Mouse (Mus musculus) midbrain, embryonic 16.5 days (tissue): ENCODE measurements at regions not wholly inside any gene's neighbourhood (a gene's known extent, or its start where the extent isn't known, plus 50 kb on each side); places are given as distances from the start of the nearest gene placed in this dataset.

ENCODE experiments used
- ATAC-seq: fragments of 200-750 bp; cut with Nextera tagmentation; 2 replicates; pipeline ENCODE4 v1.8.0; 2017; ENCODE audit warnings: moderate TSS enrichment
- H3K27ac ChIP-seq: fragments of 300-500 bp; sonication (generic); 2 replicates; pipeline ENCODE4 v1.5.1; 2014; ENCODE audit warnings: mild to moderate bottlenecking, low read length, mixed read lengths
- H3K27me3 ChIP-seq: fragments of 300-500 bp; sonication (generic); 2 replicates; pipeline ENCODE4 v1.6.1; 2014; ENCODE audit warnings: low read depth, low read length, mixed read lengths; ENCODE audit not compliant: control insufficient read depth, insufficient read depth
- H3K36me3 ChIP-seq: fragments of 300-500 bp; sonication (generic); 2 replicates; pipeline ENCODE4 v1.6.1; 2014; ENCODE audit warnings: mild to moderate bottlenecking, low read length, moderate library complexity, mixed read lengths; ENCODE audit not compliant: control insufficient read depth, insufficient read depth
- H3K4me1 ChIP-seq: fragments of 300-500 bp; sonication (generic); 2 replicates; pipeline ENCODE4 v1.6.1; 2014; ENCODE audit warnings: mild to moderate bottlenecking, low read length, mixed read lengths; ENCODE audit not compliant: control insufficient read depth, insufficient read depth
- H3K4me2 ChIP-seq: fragments of 300-500 bp; sonication (generic); 2 replicates; pipeline ENCODE4 v1.6.1; 2014; ENCODE audit warnings: mild to moderate bottlenecking, low read length, mixed read lengths
- H3K4me3 ChIP-seq: fragments of 300-500 bp; sonication (generic); 2 replicates; pipeline ENCODE4 v1.5.1; 2014; ENCODE audit warnings: low read depth, mild to moderate bottlenecking, low read length, moderate library complexity, mixed read lengths
- H3K9ac ChIP-seq: fragments of 300-500 bp; sonication (generic); 2 replicates; pipeline ENCODE4 v1.6.1; 2014; ENCODE audit warnings: low read depth, low read length, mixed read lengths
- H3K9me3 ChIP-seq: fragments of 300-500 bp; sonication (generic); replicated peaks from 2 replicates; pipeline ENCODE4 v1.6.1; 2014; ENCODE audit warnings: mild to moderate bottlenecking, low read length, mixed read lengths; ENCODE audit not compliant: control insufficient read depth, poor library complexity, severe bottlenecking
- WGBS: fragments of 180-500 bp; shearing (Covaris S2); extraction: QIAGEN DNeasy Blood & Tissue Kit; methylation state at CpG from one replicate; pipeline ENCODE4 v1.1.7; 2014; 5-methylcytosine and 5-hydroxymethylcytosine counted together

- WGBS, result 75% methylated on average over 5 of the region's 5 CpGs
- Histone ChIP-seq H3K4me2 (no peak overlapping the region), H3K27me3 (no peaks in the 10 kb centered on the region), H3K4me3 (no peak overlapping the region), H3K27ac (no peak overlapping the region), H3K9ac (no peak overlapping the region), H3K9me3 (no peaks in the 10 kb centered on the region), H3K4me1 (no peaks in the 10 kb centered on the region), H3K36me3 (no peaks in the 10 kb centered on the region)
- no peak for ATAC-seq
Observed at GRCm38 (mm10) chr6:93623541-93623940, 660.2 kb downstream of the Magi1 start.

GRCm38 (mm10) chr6:93616926-93617325 lies 666.8 kb downstream of the Magi1 start:
- Histone ChIP-seq H3K27me3 (no peaks in the 10 kb centered on the region), H3K36me3 (no peaks in the 10 kb centered on the region), H3K27ac (no peak overlapping the region), H3K4me2 (no peak overlapping the region), H3K9me3 (no peaks in the 10 kb centered on the region), H3K4me1 (no peaks in the 10 kb centered on the region), H3K9ac (no peak overlapping the region), H3K4me3 (no peak overlapping the region)
- ATAC-seq, result no peak

GRCm38 (mm10) chr6:93600376-93600775 lies 657.1 kb upstream of the Adamts9 start:
- Histone ChIP-seq H3K4me1 (no peaks in the 10 kb centered on the region), H3K27ac (no peak overlapping the region), H3K36me3 (no peaks in the 10 kb centered on the region), H3K27me3 (no peaks in the 10 kb centered on the region), H3K9ac (no peak overlapping the region), H3K9me3 (no peaks in the 10 kb centered on the region), H3K4me2 (no peak overlapping the region), H3K4me3 (no peak overlapping the region)
- ATAC-seq, result no peak
- 95% methylated on average over 2 of the region's 2 CpGs for WGBS

- no peak overlapping the region for H3K4me3 ChIP-seq
- no peaks in the 10 kb centered on the region for H3K27me3 ChIP-seq
- no peaks in the 10 kb centered on the region for H3K36me3 ChIP-seq
- no peak overlapping the region for H3K27ac ChIP-seq
- H3K9ac ChIP-seq, result no peak overlapping the region
- ATAC-seq, result no peak
- H3K9me3 ChIP-seq, result no peaks in the 10 kb centered on the region
- WGBS, result 72% methylated on average over 3 of the region's 3 CpGs
- H3K4me2 ChIP-seq, result no peak overlapping the region
- no peaks in the 10 kb centered on the region for H3K4me1 ChIP-seq
Observed at GRCm38 (mm10) chr6:93599371-93599770, 656.1 kb upstream of the Adamts9 start.

- no peaks in the 10 kb centered on the region for H3K9me3 ChIP-seq
- H3K27me3 ChIP-seq, result no peaks in the 10 kb centered on the region
- H3K27ac ChIP-seq, result no peak overlapping the region
- H3K4me3 ChIP-seq, result no peak overlapping the region
- no peak for ATAC-seq
- no peaks in the 10 kb centered on the region for H3K4me1 ChIP-seq
- WGBS, result 69% methylated on average over 2 of the region's 2 CpGs
- no peaks in the 10 kb centered on the region for H3K36me3 ChIP-seq
- no peak overlapping the region for H3K9ac ChIP-seq
- no peak overlapping the region for H3K4me2 ChIP-seq
Observed at GRCm38 (mm10) chr6:93589935-93590334, 646.6 kb upstream of the Adamts9 start.

GRCm38 (mm10) chr6:93586871-93587270 lies 643.6 kb upstream of the Adamts9 start:
- 91% methylated on average over 2 of the region's 2 CpGs for WGBS

GRCm38 (mm10) chr6:93581141-93581540 lies 637.8 kb upstream of the Adamts9 start:
- no peak for ATAC-seq
- WGBS, result 87% methylated on average over 7 of the region's 7 CpGs

More at GRCm38 (mm10) chr6:93586871-93587270, 643.6 kb upstream of the Adamts9 start:
- Histone ChIP-seq H3K4me2 (no peak overlapping the region), H3K4me1 (no peaks in the 10 kb centered on the region), H3K27ac (no peak overlapping the region), H3K36me3 (no peaks in the 10 kb centered on the region), H3K27me3 (no peaks in the 10 kb centered on the region), H3K9ac (no peak overlapping the region), H3K4me3 (no peak overlapping the region), H3K9me3 (no peaks in the 10 kb centered on the region)
- ATAC-seq, result no peak

GRCm38 (mm10) chr6:93580716-93581115 lies 637.4 kb upstream of the Adamts9 start:
- 49% methylated on average over 6 of the region's 6 CpGs for WGBS
- Histone ChIP-seq H3K27me3 (no peaks in the 10 kb centered on the region), H3K4me2 (no peak overlapping the region), H3K27ac (0 out of 2 replicates have a peak overlapping the region, but pooled peaks have one; percentile 44), H3K36me3 (no peaks in the 10 kb centered on the region), H3K4me3 (no peak overlapping the region), H3K9me3 (no peaks in the 10 kb centered on the region), H3K9ac (no peak overlapping the region), H3K4me1 (no peaks in the 10 kb centered on the region)
- ATAC-seq, result peak; percentile 28; the same call in 1 of the 2 replicates

More at GRCm38 (mm10) chr6:93581141-93581540, 637.8 kb upstream of the Adamts9 start:
- no peak overlapping the region for H3K4me2 ChIP-seq
- no peaks in the 10 kb centered on the region for H3K27me3 ChIP-seq
- H3K27ac ChIP-seq, result no peak overlapping the region
- no peaks in the 10 kb centered on the region for H3K4me1 ChIP-seq
- no peak overlapping the region for H3K4me3 ChIP-seq
- H3K9ac ChIP-seq, result no peak overlapping the region
- H3K9me3 ChIP-seq, result no peaks in the 10 kb centered on the region
- H3K36me3 ChIP-seq, result no peaks in the 10 kb centered on the region

GRCm38 (mm10) chr6:93575249-93575648 lies 632.0 kb upstream of the Adamts9 start:
- no peak overlapping the region for H3K4me3 ChIP-seq
- WGBS, result 57% methylated on average over 6 of the region's 6 CpGs
- no peak overlapping the region for H3K9ac ChIP-seq
- no peaks in the 10 kb centered on the region for H3K27me3 ChIP-seq
- no peaks in the 10 kb centered on the region for H3K36me3 ChIP-seq
- H3K27ac ChIP-seq, result no peak overlapping the region
- no peaks in the 10 kb centered on the region for H3K9me3 ChIP-seq
- no peak for ATAC-seq
- no peak overlapping the region for H3K4me2 ChIP-seq
- no peaks in the 10 kb centered on the region for H3K4me1 ChIP-seq
